Mouse (Mus musculus): ENCODE data around the gene 9530068E07Rik. TPM values are rescaled to one million over a fixed set of nuclear protein-coding genes. Genes with fewer than 3 reads are reported as not detected.

9530068E07Rik gene
- polyA plus RNA-seq, 1 experiment from 2014 or later: 122 TPM

- Histone ChIP-seq H3K9me3 (ENCODE audit: control insufficient read depth, low read length) (no peaks in the 10 kb centered on the region), H3K36me3 (ENCODE audit: control insufficient read depth, insufficient read depth, low read length) (peaks cover 31% of the 10 kb centered on the region), H3K4me3 (ENCODE audit: low read depth, low read length) (no peak overlapping the region), H3K4me1 (ENCODE audit: control insufficient read depth, insufficient read depth, low read length) (0 out of 2 replicates have a peak, but pooled peaks cover 2% of the 10 kb centered on the region), H3K27ac (ENCODE audit: low read depth, low read length) (no peak overlapping the region), H3K9ac (replicated peaks; ENCODE audit: low read depth, low read length) (no peak overlapping the region), H3K27me3 (ENCODE audit: control insufficient read depth, insufficient read depth, low read length) (no peaks in the 10 kb centered on the region), H3K4me2 (ENCODE audit: low read depth, low read length) (no peak overlapping the region)
- ATAC-seq (ENCODE audit: low read depth): no peak
- WGBS: 71% methylated on average over 1 of the region's 1 CpGs
Observed at GRCm38 (mm10) chr11:52402566-52402965, 6.3 kb downstream of the 9530068E07Rik start.

GRCm38 (mm10) chr11:52404209-52404608 is 8.0 kb downstream of the 9530068E07Rik start:
- no peaks in the 10 kb centered on the region for H3K4me1 ChIP-seq (ENCODE audit: control insufficient read depth, insufficient read depth, low read length)
- no peak overlapping the region for H3K27ac ChIP-seq (ENCODE audit: low read depth, low read length)
- peaks cover 41% of the 10 kb centered on the region for H3K36me3 ChIP-seq (ENCODE audit: control insufficient read depth, insufficient read depth, low read length)
- H3K4me3 ChIP-seq (ENCODE audit: low read depth, low read length): no peak overlapping the region
- no peak overlapping the region for H3K4me2 ChIP-seq (ENCODE audit: low read depth, low read length)
- H3K9me3 ChIP-seq (ENCODE audit: control insufficient read depth, low read length): no peaks in the 10 kb centered on the region
- no peaks in the 10 kb centered on the region for H3K27me3 ChIP-seq (ENCODE audit: control insufficient read depth, insufficient read depth, low read length)
- 89% methylated on average over 5 of the region's 5 CpGs for WGBS
- no peak for ATAC-seq (ENCODE audit: low read depth)
- H3K9ac ChIP-seq (replicated peaks; ENCODE audit: low read depth, low read length): no peak overlapping the region

GRCm38 (mm10) chr11:52405196-52405688 is 9.0 kb downstream of the 9530068E07Rik start:
- Histone ChIP-seq H3K36me3 (ENCODE audit: control insufficient read depth, insufficient read depth, low read length) (peaks cover 43% of the 10 kb centered on the region), H3K27me3 (ENCODE audit: control insufficient read depth, insufficient read depth, low read length) (no peaks in the 10 kb centered on the region), H3K4me3 (ENCODE audit: low read depth, low read length) (no peak overlapping the region), H3K4me1 (ENCODE audit: control insufficient read depth, insufficient read depth, low read length) (no peaks in the 10 kb centered on the region), H3K4me2 (ENCODE audit: low read depth, low read length) (no peak overlapping the region), H3K27ac (ENCODE audit: low read depth, low read length) (no peak overlapping the region), H3K9ac (replicated peaks; ENCODE audit: low read depth, low read length) (no peak overlapping the region), H3K9me3 (ENCODE audit: control insufficient read depth, low read length) (no peaks in the 10 kb centered on the region)
- 80% methylated on average over 9 of the region's 9 CpGs for WGBS
- ATAC-seq (ENCODE audit: low read depth): peak; percentile 34; the same call in 1 of the 2 replicates

GRCm38 (mm10) chr11:52409316-52409715 is 13.1 kb downstream of the 9530068E07Rik start:
- Histone ChIP-seq H3K9me3 (ENCODE audit: control insufficient read depth, low read length) (no peaks in the 10 kb centered on the region), H3K36me3 (ENCODE audit: control insufficient read depth, insufficient read depth, low read length) (peaks cover 28% of the 10 kb centered on the region), H3K27me3 (ENCODE audit: control insufficient read depth, insufficient read depth, low read length) (no peaks in the 10 kb centered on the region), H3K4me1 (ENCODE audit: control insufficient read depth, insufficient read depth, low read length) (no peaks in the 10 kb centered on the region), H3K27ac (ENCODE audit: low read depth, low read length) (no peak overlapping the region), H3K4me3 (ENCODE audit: low read depth, low read length) (no peak overlapping the region), H3K9ac (replicated peaks; ENCODE audit: low read depth, low read length) (no peak overlapping the region), H3K4me2 (ENCODE audit: low read depth, low read length) (no peak overlapping the region)
- WGBS: 82% methylated on average over 5 of the region's 5 CpGs
- ATAC-seq (ENCODE audit: low read depth): no peak

- Histone ChIP-seq H3K36me3 (ENCODE audit: control insufficient read depth, insufficient read depth, low read length) (no peaks in the 10 kb centered on the region), H3K9ac (replicated peaks; ENCODE audit: low read depth, low read length) (no peak overlapping the region), H3K4me3 (ENCODE audit: low read depth, low read length) (no peak overlapping the region), H3K9me3 (ENCODE audit: control insufficient read depth, low read length) (no peaks in the 10 kb centered on the region), H3K27me3 (ENCODE audit: control insufficient read depth, insufficient read depth, low read length) (no peaks in the 10 kb centered on the region), H3K27ac (ENCODE audit: low read depth, low read length) (no peak overlapping the region), H3K4me2 (ENCODE audit: low read depth, low read length) (no peak overlapping the region), H3K4me1 (ENCODE audit: control insufficient read depth, insufficient read depth, low read length) (no peaks in the 10 kb centered on the region)
- 80% methylated on average over 5 of the region's 5 CpGs for WGBS
- no peak for ATAC-seq (ENCODE audit: low read depth)
Observed at GRCm38 (mm10) chr11:52418358-52418757, 22.1 kb downstream of the 9530068E07Rik start.

- Histone ChIP-seq H3K4me3 (ENCODE audit: low read depth, low read length) (no peak overlapping the region), H3K4me2 (ENCODE audit: low read depth, low read length) (no peak overlapping the region), H3K9ac (replicated peaks; ENCODE audit: low read depth, low read length) (no peak overlapping the region), H3K36me3 (ENCODE audit: control insufficient read depth, insufficient read depth, low read length) (no peaks in the 10 kb centered on the region), H3K9me3 (ENCODE audit: control insufficient read depth, low read length) (no peaks in the 10 kb centered on the region), H3K27ac (ENCODE audit: low read depth, low read length) (no peak overlapping the region), H3K4me1 (ENCODE audit: control insufficient read depth, insufficient read depth, low read length) (no peaks in the 10 kb centered on the region), H3K27me3 (ENCODE audit: control insufficient read depth, insufficient read depth, low read length) (no peaks in the 10 kb centered on the region)
- ATAC-seq (ENCODE audit: low read depth): no peak
- WGBS: 53% methylated on average over 5 of the region's 5 CpGs
Observed at GRCm38 (mm10) chr11:52419246-52419645, 23.0 kb downstream of the 9530068E07Rik start.

GRCm38 (mm10) chr11:52419861-52420260 is 23.6 kb downstream of the 9530068E07Rik start:
- Histone ChIP-seq H3K4me2 (ENCODE audit: low read depth, low read length) (no peak overlapping the region), H3K27me3 (ENCODE audit: control insufficient read depth, insufficient read depth, low read length) (no peaks in the 10 kb centered on the region), H3K9ac (replicated peaks; ENCODE audit: low read depth, low read length) (no peak overlapping the region), H3K4me1 (ENCODE audit: control insufficient read depth, insufficient read depth, low read length) (no peaks in the 10 kb centered on the region), H3K4me3 (ENCODE audit: low read depth, low read length) (no peak overlapping the region), H3K27ac (ENCODE audit: low read depth, low read length) (no peak overlapping the region), H3K36me3 (ENCODE audit: control insufficient read depth, insufficient read depth, low read length) (no peaks in the 10 kb centered on the region), H3K9me3 (ENCODE audit: control insufficient read depth, low read length) (no peaks in the 10 kb centered on the region)
- ATAC-seq (ENCODE audit: low read depth): no peak
- 83% methylated on average over 7 of the region's 7 CpGs for WGBS

- H3K4me3 ChIP-seq (ENCODE audit: low read depth, low read length): no peak overlapping the region
- WGBS: 61% methylated on average over 12 of the region's 12 CpGs
Observed at GRCm38 (mm10) chr11:52420296-52421052, 24.2 kb downstream of the 9530068E07Rik start.

GRCm38 (mm10) chr11:52421053-52421778 is 25.0 kb downstream of the 9530068E07Rik start:
- ATAC-seq (ENCODE audit: low read depth): peak; percentile 41; the same call in 1 of the 2 replicates
- peaks cover 2% of the 10 kb centered on the region; the same call in 1 of the 2 replicates for H3K4me1 ChIP-seq (ENCODE audit: control insufficient read depth, insufficient read depth, low read length)
- WGBS: 30% methylated on average over 12 of the region's 12 CpGs
- no peak overlapping the region for H3K9ac ChIP-seq (replicated peaks; ENCODE audit: low read depth, low read length)
- H3K27ac ChIP-seq (ENCODE audit: low read depth, low read length): no peak overlapping the region
- no peaks in the 10 kb centered on the region for H3K36me3 ChIP-seq (ENCODE audit: control insufficient read depth, insufficient read depth, low read length)
- H3K4me2 ChIP-seq (ENCODE audit: low read depth, low read length): no peak overlapping the region
- no peaks in the 10 kb centered on the region for H3K9me3 ChIP-seq (ENCODE audit: control insufficient read depth, low read length)
- H3K4me3 ChIP-seq (ENCODE audit: low read depth, low read length): no peak overlapping the region
- H3K27me3 ChIP-seq (ENCODE audit: control insufficient read depth, insufficient read depth, low read length): no peaks in the 10 kb centered on the region

More at GRCm38 (mm10) chr11:52420296-52421052, 24.2 kb downstream of the 9530068E07Rik start:
- ATAC-seq (ENCODE audit: low read depth): no peak
- Histone ChIP-seq H3K9me3 (ENCODE audit: control insufficient read depth, low read length) (no peaks in the 10 kb centered on the region), H3K27me3 (ENCODE audit: control insufficient read depth, insufficient read depth, low read length) (no peaks in the 10 kb centered on the region), H3K36me3 (ENCODE audit: control insufficient read depth, insufficient read depth, low read length) (no peaks in the 10 kb centered on the region), H3K27ac (ENCODE audit: low read depth, low read length) (no peak overlapping the region), H3K4me1 (ENCODE audit: control insufficient read depth, insufficient read depth, low read length) (no peaks in the 10 kb centered on the region), H3K9ac (replicated peaks; ENCODE audit: low read depth, low read length) (no peak overlapping the region), H3K4me2 (ENCODE audit: low read depth, low read length) (no peak overlapping the region)

Measured in neural tube, embryonic 14.5 days (tissue).